Mouse (Mus musculus) retina, postnatal 1 day (tissue): ENCODE measurements around the gene Pgam5.

Source experiments
- DNase-seq: peaks from one replicate; pipeline ENCODE4 v3.0.0-alpha.2; 2012

Gene Pgam5

GRCm38 (mm10) chr5:110227336-110227883, 42.3 kb downstream of the Pgam5 start:
- no peak for DNase-seq

- DNase-seq, result no peak
Observed at GRCm38 (mm10) chr5:110225056-110225455, 44.7 kb downstream of the Pgam5 start.

GRCm38 (mm10) chr5:110222757-110223156, 47.0 kb downstream of the Pgam5 start:
- no peak for DNase-seq

GRCm38 (mm10) chr5:110220331-110220730, 49.4 kb downstream of the Pgam5 start:
- no peak for DNase-seq

GRCm38 (mm10) chr5:110216780-110217179, 52.9 kb downstream of the Pgam5 start:
- DNase-seq, result no peak

GRCm38 (mm10) chr5:110211312-110211711, 58.4 kb downstream of the Pgam5 start:
- DNase-seq, result no peak
